Mouse (Mus musculus): Measurements from ENCODE around the gene Rps15. TPM values are rescaled to one million over a fixed set of nuclear protein-coding genes. Genes with fewer than 3 reads are reported as not detected.
A peak's percentile ranks its signal among the peaks of the same experiment; 100 is the strongest.

Gene Rps15
- polyA plus RNA-seq, 1 experiment from 2014 or later: 1,092 TPM

DNA sequence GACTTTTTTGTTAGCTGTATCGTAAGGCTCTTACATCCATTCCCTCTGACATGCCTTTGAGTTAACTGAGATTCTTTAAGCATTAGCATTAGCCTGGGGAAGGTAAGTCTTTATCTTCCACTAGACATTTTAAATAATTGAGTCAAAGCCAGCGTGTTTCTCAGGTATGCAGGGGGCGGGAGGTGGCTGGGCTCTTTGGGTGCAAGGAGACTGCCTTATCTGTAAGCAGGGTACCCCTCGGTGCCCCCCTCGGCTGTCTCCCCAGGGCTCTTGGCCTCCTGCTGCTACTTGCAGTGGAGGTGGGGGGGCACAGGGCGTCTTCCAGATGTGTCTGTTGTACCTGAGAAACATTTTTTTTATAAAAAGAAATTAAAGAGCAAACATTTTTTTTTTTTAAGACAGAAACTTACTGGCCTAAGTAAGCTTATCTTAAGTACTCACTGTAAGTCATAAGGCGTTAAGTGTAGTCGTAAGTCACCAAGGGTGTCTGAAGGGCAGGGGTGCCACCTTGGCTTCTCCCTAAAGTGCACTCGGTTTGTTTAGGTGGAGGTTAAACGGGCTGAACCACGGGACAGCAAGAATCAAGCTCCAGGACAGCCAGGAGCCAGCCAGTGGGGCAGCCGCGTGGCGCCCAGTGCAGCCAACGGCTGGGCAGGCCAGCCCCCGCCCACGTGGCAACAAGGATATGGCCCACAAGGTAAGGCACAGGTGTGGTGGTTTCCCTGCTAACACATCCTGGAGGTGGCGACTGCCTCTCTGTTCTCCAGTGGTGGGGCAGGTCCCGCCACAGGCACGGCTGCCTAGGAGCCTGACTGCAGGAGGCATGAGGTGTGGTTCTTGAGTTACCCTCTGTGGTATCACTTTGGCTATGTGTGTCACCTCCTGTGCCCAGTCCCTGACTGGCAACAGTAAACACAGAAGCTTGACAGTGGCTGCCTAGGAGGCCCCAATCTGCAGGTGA lies 9.5 kb upstream of the Rps15 start:
- H3K9me3 ChIP-seq (replicated peaks): no peaks in the 10 kb centered on the region
- H3K27ac ChIP-seq: no peak overlapping the region
- no peak for DNase-seq (ENCODE audit: low spot score)
- WGBS: 91% methylated on average over 20 of the region's 20 CpGs
- no peak overlapping the region for H3K4me3 ChIP-seq
- H3K27me3 ChIP-seq (ENCODE audit: low read depth, poor library complexity, severe bottlenecking): no peaks in the 10 kb centered on the region
- peaks cover 99% of the 10 kb centered on the region for H3K36me3 ChIP-seq
- H3K4me1 ChIP-seq: peaks cover 14% of the 10 kb centered on the region; the same call in 1 of the 2 replicates

DNA sequence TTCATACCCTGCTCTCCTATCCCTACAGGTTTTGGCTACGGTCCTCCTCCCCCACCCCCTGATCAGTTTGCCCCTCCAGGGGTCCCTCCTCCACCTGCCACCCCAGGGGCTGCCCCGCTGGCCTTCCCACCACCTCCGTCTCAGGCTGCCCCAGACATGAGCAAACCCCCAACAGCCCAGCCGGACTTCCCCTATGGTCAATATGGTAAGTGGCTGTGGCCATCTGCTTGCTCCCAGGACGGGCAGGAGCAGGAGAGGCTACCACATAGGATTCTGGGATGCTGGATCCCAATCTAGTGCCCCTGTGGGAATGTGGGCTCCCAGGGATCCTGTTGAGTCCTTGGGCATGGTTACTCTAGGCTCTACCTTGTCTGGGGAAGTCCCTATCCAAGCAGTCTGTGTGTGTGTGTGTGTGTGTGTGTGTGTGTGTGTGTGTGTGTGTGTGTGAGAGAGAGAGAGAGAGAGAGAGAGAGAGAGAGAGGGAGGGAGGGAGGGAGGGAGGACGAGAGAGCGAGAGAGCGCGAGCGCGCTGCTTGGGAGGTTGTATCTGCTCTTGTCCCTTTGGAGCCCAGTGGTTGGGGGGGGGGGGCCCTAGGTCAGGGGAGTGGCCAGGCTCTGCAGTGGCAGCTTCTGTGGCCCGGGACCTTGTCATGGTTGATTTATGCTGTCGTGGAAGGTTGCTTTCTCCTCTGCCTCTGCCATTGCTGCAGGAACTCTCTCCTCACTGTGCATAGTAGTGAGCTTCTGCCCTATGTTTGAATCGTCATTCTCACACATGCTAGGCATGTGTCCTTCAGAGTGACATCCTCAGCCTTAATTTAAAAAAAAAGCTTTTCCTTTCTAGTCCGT lies 6.8 kb upstream of the Rps15 start:
- Histone ChIP-seq H3K27me3 (ENCODE audit: low read depth, poor library complexity, severe bottlenecking) (no peaks in the 10 kb centered on the region), H3K36me3 (peaks cover 91% of the 10 kb centered on the region), H3K9me3 (replicated peaks) (no peaks in the 10 kb centered on the region), H3K4me1 (peaks cover 14% of the 10 kb centered on the region; the same call in 1 of the 2 replicates), H3K4me3 (no peak overlapping the region), H3K27ac (0 out of 2 replicates have a peak overlapping the region, but pooled peaks have one; percentile 14)
- 75% methylated on average over 9 of the region's 15 CpGs for WGBS
- no peak for DNase-seq (ENCODE audit: low spot score)

DNA sequence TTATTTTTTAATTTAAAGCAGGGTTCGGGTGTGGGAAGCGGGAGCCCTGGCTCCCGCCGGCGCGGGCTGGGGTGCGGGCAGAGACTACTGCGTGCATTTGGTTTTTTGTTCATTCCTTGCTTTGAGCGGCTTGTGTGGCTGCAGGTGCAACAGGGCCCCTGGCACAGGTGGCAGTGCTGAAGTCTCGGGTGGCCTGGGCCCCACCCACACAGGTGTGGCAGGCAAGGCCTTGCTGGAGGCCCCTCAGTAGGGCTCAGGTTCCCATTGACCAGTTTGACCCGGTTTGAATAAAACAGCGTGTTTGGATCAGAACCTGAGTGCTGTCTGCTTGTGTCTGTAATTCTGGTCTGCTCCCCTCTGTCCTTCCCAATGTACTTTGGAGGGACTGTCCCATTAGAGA lies 4.2 kb upstream of the Rps15 start:
- no peak overlapping the region for H3K4me3 ChIP-seq

DNA sequence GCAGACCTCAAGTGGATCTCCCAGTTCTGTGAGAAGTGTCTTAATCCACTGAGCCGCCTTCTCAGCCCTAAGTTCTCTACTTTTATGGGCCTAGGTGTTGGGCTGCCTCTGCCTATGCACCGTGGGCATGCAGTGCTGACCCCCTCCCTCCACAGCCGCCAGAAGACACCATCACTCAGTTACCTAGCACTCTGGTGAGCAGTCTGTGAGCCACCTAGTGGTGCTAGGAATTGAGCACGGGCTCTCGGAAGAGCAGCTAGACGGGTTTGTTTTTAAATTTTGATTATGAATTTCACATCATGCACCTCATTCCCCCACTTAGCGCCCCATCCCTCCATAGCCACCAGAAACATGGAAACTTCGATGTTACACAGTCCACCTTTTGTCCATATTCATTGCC lies 3.6 kb upstream of the Rps15 start:
- no peaks in the 10 kb centered on the region for H3K27me3 ChIP-seq (ENCODE audit: low read depth, poor library complexity, severe bottlenecking)
- DNase-seq (ENCODE audit: low spot score): no peak
- H3K4me3 ChIP-seq: no peak overlapping the region
- no peak overlapping the region for H3K27ac ChIP-seq
- H3K36me3 ChIP-seq: peaks cover 65% of the 10 kb centered on the region
- WGBS: 66% methylated on average over 8 of the region's 8 CpGs
- H3K4me1 ChIP-seq: peaks cover 19% of the 10 kb centered on the region
- no peaks in the 10 kb centered on the region for H3K9me3 ChIP-seq (replicated peaks)

More for the DNA sequence above, 4.2 kb upstream of the Rps15 start:
- Histone ChIP-seq H3K4me1 (peaks cover 14% of the 10 kb centered on the region; the same call in 1 of the 2 replicates), H3K27ac (no peak overlapping the region), H3K27me3 (ENCODE audit: low read depth, poor library complexity, severe bottlenecking) (no peaks in the 10 kb centered on the region), H3K9me3 (replicated peaks) (no peaks in the 10 kb centered on the region), H3K36me3 (peaks cover 65% of the 10 kb centered on the region)
- DNase-seq (ENCODE audit: low spot score): no peak
- WGBS: 95% methylated on average over 12 of the region's 12 CpGs

DNA sequence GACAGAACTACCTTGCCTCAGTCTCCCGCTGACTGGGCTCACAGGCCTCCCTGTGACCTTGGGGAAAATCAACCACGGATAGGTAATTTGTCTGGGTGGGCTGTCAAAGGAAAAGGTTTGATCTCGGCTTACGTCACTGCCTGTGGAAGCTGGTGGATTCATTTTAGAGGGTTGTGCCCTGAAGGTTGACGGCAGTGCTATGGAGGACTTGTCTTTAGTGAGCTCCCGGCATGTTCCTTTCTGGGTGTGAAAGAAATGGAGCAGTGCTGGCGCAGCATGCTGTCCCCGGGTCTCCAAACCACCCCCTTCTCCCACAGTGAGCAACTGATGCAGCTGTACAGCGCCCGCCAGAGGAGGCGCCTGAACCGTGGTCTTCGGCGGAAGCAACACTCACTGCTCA lies 1.1 kb downstream of the Rps15 start:
- no peak for DNase-seq (ENCODE audit: low spot score)
- Histone ChIP-seq H3K4me1 (peaks cover 47% of the 10 kb centered on the region), H3K27me3 (ENCODE audit: low read depth, poor library complexity, severe bottlenecking) (peaks cover 22% of the 10 kb centered on the region), H3K27ac (peak overlapping the region; percentile 98), H3K4me3 (peak overlapping the region; percentile 83), H3K9me3 (replicated peaks) (no peaks in the 10 kb centered on the region), H3K36me3 (peaks cover 34% of the 10 kb centered on the region)
- 29% methylated on average over 14 of the region's 14 CpGs for WGBS

DNA sequence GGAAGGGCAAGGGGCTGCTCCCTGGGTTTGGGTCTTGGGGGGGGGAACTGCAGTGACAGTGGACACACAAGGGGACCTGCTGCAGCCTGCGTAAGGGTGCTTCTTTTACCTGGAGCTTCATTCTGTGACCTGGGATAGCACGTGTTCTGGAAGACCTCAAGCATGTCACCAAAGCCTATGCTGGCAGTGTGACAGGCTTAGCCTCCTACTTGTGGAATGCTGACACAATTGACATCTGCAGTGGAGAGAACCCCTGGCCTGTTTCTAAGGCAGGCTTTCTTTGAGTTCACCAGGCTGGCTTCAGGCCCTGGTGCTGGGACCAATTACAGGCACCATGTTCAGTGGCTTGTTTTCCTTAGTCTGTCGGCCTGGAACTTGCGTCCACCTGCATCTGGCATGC lies 2.1 kb downstream of the Rps15 start:
- no peak for DNase-seq (ENCODE audit: low spot score)
- Histone ChIP-seq H3K27me3 (ENCODE audit: low read depth, poor library complexity, severe bottlenecking) (peaks cover 32% of the 10 kb centered on the region), H3K36me3 (peaks cover 24% of the 10 kb centered on the region), H3K9me3 (replicated peaks) (no peaks in the 10 kb centered on the region), H3K4me1 (peaks cover 55% of the 10 kb centered on the region), H3K4me3 (peak overlapping the region; percentile 83), H3K27ac (no peak overlapping the region)
- 77% methylated on average over 4 of the region's 4 CpGs for WGBS

DNA sequence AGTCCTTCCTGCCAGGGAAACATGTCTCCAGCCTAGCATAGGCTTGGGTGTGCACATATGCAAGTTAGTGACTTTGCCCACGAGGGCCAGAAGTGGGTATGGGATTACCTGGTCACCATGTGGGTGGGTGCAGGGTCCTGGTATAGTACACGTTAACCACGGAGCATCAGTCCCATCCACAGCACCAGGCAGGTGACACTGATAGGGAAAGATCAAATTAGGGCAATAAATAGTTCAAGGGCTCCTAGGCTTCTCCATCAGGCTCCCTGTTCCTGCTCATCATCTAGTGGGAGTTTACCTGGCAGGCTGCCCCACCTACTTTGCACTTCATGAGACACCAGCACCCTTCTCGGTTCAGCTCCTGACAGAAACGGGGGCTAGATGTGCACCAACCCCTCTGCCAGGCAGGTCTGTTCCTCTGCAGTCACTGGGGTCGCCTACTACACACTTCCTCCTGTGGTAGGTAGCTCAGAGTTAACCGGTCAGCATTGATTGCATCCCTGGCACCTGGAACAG lies 2.6 kb downstream of the Rps15 start:
- Histone ChIP-seq H3K4me1 (peaks cover 58% of the 10 kb centered on the region), H3K9me3 (replicated peaks) (no peaks in the 10 kb centered on the region), H3K4me3 (peak overlapping the region; percentile 83; the same call in 1 of the 2 replicates), H3K27me3 (ENCODE audit: low read depth, poor library complexity, severe bottlenecking) (peaks cover 37% of the 10 kb centered on the region), H3K36me3 (peaks cover 22% of the 10 kb centered on the region), H3K27ac (no peak overlapping the region)
- no peak for DNase-seq (ENCODE audit: low spot score)
- 41% methylated on average over 7 of the region's 7 CpGs for WGBS

DNA sequence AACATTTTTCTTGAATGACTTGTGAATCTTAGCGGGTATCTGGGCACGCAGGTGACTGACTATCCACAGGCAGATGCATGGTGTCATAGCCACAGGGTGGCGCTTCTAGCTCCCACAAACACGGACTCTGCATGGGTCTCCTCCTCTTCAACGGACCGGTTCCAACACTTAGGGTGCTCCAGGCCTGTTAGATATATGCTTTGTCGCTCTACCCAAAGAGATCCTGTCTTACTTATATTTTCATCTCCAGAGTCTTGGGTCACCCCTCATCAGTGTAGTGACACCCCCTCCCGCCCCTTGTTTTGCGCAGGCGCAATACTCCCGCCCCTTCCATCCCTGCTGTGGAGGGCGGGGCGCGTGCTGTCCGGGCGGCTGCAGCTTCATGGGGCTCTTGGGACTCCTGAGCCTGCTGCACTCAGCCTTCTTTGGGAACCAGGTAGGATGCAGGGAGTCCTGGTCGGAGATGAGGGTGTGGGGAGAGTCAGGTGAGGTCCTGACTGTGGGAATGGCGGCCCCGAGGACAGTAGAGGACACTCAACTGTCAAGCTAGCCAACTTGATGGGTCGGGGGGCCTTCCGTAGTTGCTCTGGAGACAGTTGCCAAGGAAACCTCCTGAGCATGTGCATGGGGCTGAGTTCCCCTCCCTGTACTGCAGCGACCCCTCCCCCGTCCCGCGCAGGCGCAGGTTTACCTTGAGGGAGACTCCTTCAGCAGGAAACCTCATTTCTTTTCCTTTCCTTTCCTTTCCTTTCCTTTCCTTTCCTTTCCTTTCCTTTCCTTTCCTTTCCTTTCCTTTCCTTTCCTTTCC lies 3.6 kb downstream of the Rps15 start, which contains the start of gene Apc2:
Apc2 (plus strand) TSS at position 360 of the 808 bp plus-strand sequence.
- H3K36me3 ChIP-seq: peaks cover 22% of the 10 kb centered on the region
- DNase-seq (ENCODE audit: low spot score): peak; percentile 78
- peaks cover 58% of the 10 kb centered on the region for H3K4me1 ChIP-seq
- H3K9me3 ChIP-seq (replicated peaks): no peaks in the 10 kb centered on the region
- peaks cover 47% of the 10 kb centered on the region for H3K27me3 ChIP-seq (ENCODE audit: low read depth, poor library complexity, severe bottlenecking)
- H3K27ac ChIP-seq: peak within 1 kb of the TSS; percentile 66; the same call in 1 of the 2 replicates
- 2% methylated on average over 26 of the region's 26 CpGs for WGBS
- peak within 1 kb of the TSS; percentile 50 for H3K4me3 ChIP-seq

DNA sequence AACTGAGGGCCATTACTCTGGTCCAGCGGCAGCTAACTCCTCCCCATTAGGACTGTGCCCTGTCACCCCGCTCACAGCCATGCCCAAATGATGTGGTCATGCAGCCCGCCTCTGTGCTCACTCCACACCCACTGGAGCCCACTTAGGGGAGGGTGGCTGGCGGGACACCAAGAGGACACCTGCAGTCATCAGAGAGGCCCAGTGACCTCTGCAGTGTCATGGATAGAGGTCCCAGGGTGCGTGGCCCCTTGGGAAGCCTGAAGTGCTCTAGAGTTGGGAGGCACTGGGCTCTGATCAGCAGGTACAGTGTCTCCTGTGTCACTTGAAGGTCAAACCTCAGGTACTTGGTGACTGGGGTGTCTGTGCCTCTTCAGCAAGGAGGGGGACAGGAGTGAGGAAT lies 4.6 kb downstream of the Rps15 start:
- peaks cover 22% of the 10 kb centered on the region for H3K36me3 ChIP-seq
- H3K4me3 ChIP-seq: no peak overlapping the region
- DNase-seq (ENCODE audit: low spot score): no peak
- WGBS: 85% methylated on average over 5 of the region's 5 CpGs
- H3K27me3 ChIP-seq (ENCODE audit: low read depth, poor library complexity, severe bottlenecking): peaks cover 57% of the 10 kb centered on the region
- no peak overlapping the region for H3K27ac ChIP-seq
- peaks cover 60% of the 10 kb centered on the region for H3K4me1 ChIP-seq
- no peaks in the 10 kb centered on the region for H3K9me3 ChIP-seq (replicated peaks)

DNA sequence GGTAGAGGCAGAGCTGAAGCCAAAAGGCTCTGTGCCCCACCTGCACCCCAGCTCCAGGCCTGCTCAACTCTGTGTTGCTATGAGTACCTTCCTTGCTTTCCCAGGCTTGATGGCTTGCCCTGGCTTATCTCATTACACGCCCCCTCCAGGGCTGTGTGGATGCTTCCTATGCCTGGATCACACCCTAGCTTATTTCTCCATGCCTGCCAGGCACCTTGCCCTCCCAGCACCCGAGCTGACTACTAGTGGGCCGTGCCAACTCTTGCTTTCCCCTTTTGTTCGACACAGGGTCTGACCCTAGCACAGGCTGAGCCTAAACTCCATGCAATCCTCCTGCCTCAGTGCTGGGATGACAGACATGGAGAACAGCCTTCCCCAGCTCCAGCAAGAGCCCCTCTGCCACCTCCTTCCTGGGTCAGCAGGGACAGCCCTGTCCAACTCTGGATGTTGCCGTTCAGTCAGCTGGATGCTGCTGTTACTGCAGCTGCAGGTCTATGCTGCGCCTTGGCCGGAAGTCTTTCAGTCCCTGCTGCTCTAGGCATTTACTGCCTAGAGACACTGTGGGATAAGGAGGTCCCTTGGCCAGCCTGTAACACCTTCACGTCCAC lies 5.4 kb downstream of the Rps15 start:
- no peaks in the 10 kb centered on the region for H3K9me3 ChIP-seq (replicated peaks)
- H3K27ac ChIP-seq: no peak overlapping the region
- WGBS: 72% methylated on average over 8 of the region's 8 CpGs
- peaks cover 64% of the 10 kb centered on the region for H3K4me1 ChIP-seq
- no peak for DNase-seq (ENCODE audit: low spot score)
- H3K27me3 ChIP-seq (ENCODE audit: low read depth, poor library complexity, severe bottlenecking): peaks cover 65% of the 10 kb centered on the region
- peaks cover 25% of the 10 kb centered on the region for H3K36me3 ChIP-seq
- H3K4me3 ChIP-seq: no peak overlapping the region

DNA sequence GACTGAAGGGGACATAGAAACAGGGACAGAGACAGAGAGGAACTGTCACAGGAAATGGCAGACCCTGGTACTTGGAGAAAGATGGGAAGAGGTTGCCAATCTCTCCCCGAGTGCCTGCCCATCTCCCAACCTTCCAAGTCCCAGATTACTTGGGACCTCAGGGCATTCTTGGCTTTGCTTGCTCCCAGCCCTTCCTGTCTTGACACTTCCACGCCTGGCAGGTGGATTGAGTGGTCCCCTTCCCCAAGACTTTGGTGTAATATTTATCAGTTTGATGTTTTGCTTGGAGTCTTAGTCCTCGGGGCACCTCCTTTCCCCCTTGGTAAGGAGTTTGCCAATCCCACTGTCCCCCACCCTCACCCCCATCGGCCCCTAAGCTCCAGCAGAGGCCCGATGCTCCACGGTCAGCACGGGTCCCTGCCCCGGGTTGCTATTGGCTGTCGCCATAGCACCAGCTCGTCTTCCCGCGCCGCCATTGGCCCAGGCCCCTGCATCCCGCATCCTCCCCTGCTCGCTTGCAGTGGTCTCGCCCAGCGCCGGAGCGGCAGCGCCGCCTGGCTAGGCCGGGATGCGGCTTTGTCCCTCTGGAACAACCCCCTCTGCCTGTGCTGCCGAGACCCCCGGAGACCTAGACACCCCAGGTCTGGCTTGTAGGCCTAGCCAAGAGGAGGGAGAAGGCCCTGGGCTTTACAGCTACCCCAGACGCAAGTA lies 6.5 kb downstream of the Rps15 start:
- Histone ChIP-seq H3K4me3 (peak overlapping the region; percentile 56), H3K4me1 (peaks cover 58% of the 10 kb centered on the region), H3K36me3 (peaks cover 18% of the 10 kb centered on the region), H3K27me3 (ENCODE audit: low read depth, poor library complexity, severe bottlenecking) (peaks cover 76% of the 10 kb centered on the region), H3K27ac (peak overlapping the region; percentile 84), H3K9me3 (replicated peaks) (no peaks in the 10 kb centered on the region)
- WGBS: 5% methylated on average over 26 of the region's 26 CpGs
- DNase-seq (ENCODE audit: low spot score): peak; percentile 89
